Mouse (Mus musculus) myocyte (in vitro differentiated cells): Measurements from ENCODE around the gene Kyat1. TPM values are rescaled to one million over a fixed set of nuclear protein-coding genes. Genes with fewer than 3 reads are reported as not detected.

Experiments
- H3K27me3 ChIP-seq: one replicate; pipeline ENCODE4 v1.6.1; 2011; ENCODE audit not compliant: control insufficient read depth, insufficient read depth, insufficient read length
- H3K36me3 ChIP-seq: one replicate; pipeline ENCODE4 v1.6.1; 2011; ENCODE audit not compliant: control insufficient read depth, insufficient read depth
- H3K4me2 ChIP-seq: one replicate; pipeline ENCODE4 v1.6.1; 2011; ENCODE audit warnings: low read depth, control low read depth
- H3K4me3 ChIP-seq: one replicate; pipeline ENCODE4 v1.5.1; 2011; ENCODE audit warnings: mild to moderate bottlenecking, control low read depth, moderate library complexity
- H3K79me2 ChIP-seq: one replicate; pipeline ENCODE4 v1.6.1; 2011; ENCODE audit not compliant: control insufficient read depth, insufficient read depth
- H3ac ChIP-seq: one replicate; pipeline ENCODE4 v1.6.1; 2011; ENCODE audit not compliant: control insufficient read depth, insufficient read length
- CEBPB ChIP-seq: IDR thresholded peaks from 2 replicates; pipeline ENCODE4 v1.6.1; 2011; ENCODE audit warnings: mild to moderate bottlenecking, moderate library complexity; ENCODE audit not compliant: poor library complexity, insufficient read depth, severe bottlenecking
- E2F4 ChIP-seq: IDR thresholded peaks from one replicate; pipeline ENCODE4 v1.6.1; 2011; ENCODE audit warnings: mild to moderate bottlenecking, control low read depth, moderate library complexity; ENCODE audit not compliant: insufficient read depth
- MAX ChIP-seq: IDR thresholded peaks from one replicate; pipeline ENCODE4 v1.6.1; 2011; ENCODE audit warnings: low read depth, mild to moderate bottlenecking, control low read depth
- MYOD1 ChIP-seq, 3 experiments: IDR thresholded peaks; one replicate each; pipeline ENCODE4 v1.6.1; 2011; ENCODE audit warnings: control low read depth in 2 of 3, low read depth in 2 of 3, mild to moderate bottlenecking in 2 of 3, moderate library complexity in 1 of 3; ENCODE audit not compliant: insufficient read length in 2 of 3, control insufficient read depth in 1 of 3
- MYOG ChIP-seq, 3 experiments: IDR thresholded peaks; one replicate each; pipeline ENCODE4 v1.6.1; 2011; ENCODE audit warnings: control low read depth in 2 of 3, low read depth in 2 of 3, mild to moderate bottlenecking in 2 of 3; ENCODE audit not compliant: insufficient read length in 2 of 3, control insufficient read depth in 1 of 3, insufficient read depth in 1 of 3
- POLR2A ChIP-seq: IDR thresholded peaks from one replicate; pipeline ENCODE4 v1.6.1; 2011; ENCODE audit warnings: low read depth, mild to moderate bottlenecking, control low read depth, moderate library complexity; ENCODE audit not compliant: insufficient read length
- POLR2AphosphoS2 ChIP-seq: IDR thresholded peaks from one replicate; pipeline ENCODE4 v1.6.1; 2011; ENCODE audit warnings: low read depth, control low read depth; ENCODE audit not compliant: insufficient read length
- REST ChIP-seq: IDR thresholded peaks from one replicate; pipeline ENCODE4 v1.6.1; 2011; ENCODE audit warnings: mild to moderate bottlenecking, control low read depth, moderate library complexity; ENCODE audit not compliant: insufficient read depth, insufficient read length
- SRF ChIP-seq: IDR thresholded peaks from one replicate; pipeline ENCODE4 v1.6.1; 2011; ENCODE audit warnings: low read depth; ENCODE audit not compliant: control insufficient read depth, insufficient read length
- TCF12 ChIP-seq: IDR thresholded peaks from one replicate; pipeline ENCODE4 v1.6.1; 2011; ENCODE audit warnings: mild to moderate bottlenecking, control low read depth; ENCODE audit not compliant: poor library complexity, insufficient read depth, severe bottlenecking
- TCF3 ChIP-seq: IDR thresholded peaks from one replicate; pipeline ENCODE4 v1.6.1; 2011; ENCODE audit warnings: low read depth, control low read depth; ENCODE audit not compliant: insufficient read length
- USF1 ChIP-seq: IDR thresholded peaks from one replicate; pipeline ENCODE4 v1.6.1; 2011; ENCODE audit warnings: low read depth, mild to moderate bottlenecking, control low read depth, moderate library complexity
- polyA plus RNA-seq: library from polyadenylated mRNA; unstranded; fragments of >200 nt; fragmentation: generic; extraction: Trizol; gene quantifications from one replicate; pipeline ENCODE4 v1.2.1, GENCODE M21; 2012; ENCODE audit warnings: missing spikeins

Kyat1 gene
- polyA plus RNA-seq, 1 experiment, result 11.3 TPM

- no peak overlapping the region for H3ac ChIP-seq
- TF ChIP-seq MYOG (IDR thresholded peaks at IDR 0.05; ENCODE audit: control insufficient read depth in 1 of 3, insufficient read depth in 1 of 3, insufficient read length in 2 of 3, low read depth in 2 of 3) (no peak), POLR2A (no peak), MYOD1 (IDR thresholded peaks at IDR 0.05; ENCODE audit: control insufficient read depth in 1 of 3, insufficient read length in 2 of 3, low read depth in 2 of 3) (no peak), E2F4 (no peak), SRF (no peak), CEBPB (no peak), MAX (no peak), REST (no peak), TCF12 (no peak), TCF3 (no peak), USF1 (no peak), POLR2AphosphoS2 (no peak)
- peaks cover 15% of the 10 kb centered on the region for H3K36me3 ChIP-seq
- no peak overlapping the region for H3K4me3 ChIP-seq
- no peak overlapping the region for H3K4me2 ChIP-seq
- H3K27me3 ChIP-seq, result no peaks in the 10 kb centered on the region
- peaks cover 91% of the 10 kb centered on the region for H3K79me2 ChIP-seq
Observed at GRCm38 (mm10) chr2:30242509-30242908, 36.9 kb upstream of the Kyat1 start.

GRCm38 (mm10) chr2:30240267-30240666, 34.6 kb upstream of the Kyat1 start, which contains the start of gene Gm28035:
Gm28035 (plus strand) TSS chr2:30240567.
- H3K4me3 ChIP-seq, result peak within 1 kb of the TSS; percentile 78
- H3K79me2 ChIP-seq, result peaks cover 71% of the 10 kb centered on the region
- peak within 1 kb of the TSS; percentile 94 for H3K4me2 ChIP-seq
- no peak for TF ChIP-seq CEBPB
- TF ChIP-seq REST, result no peak
- no peak for TF ChIP-seq E2F4
- no peak for TF ChIP-seq TCF3
- no peak for TF ChIP-seq USF1
- no peak for TF ChIP-seq MYOD1 (IDR thresholded peaks at IDR 0.05; ENCODE audit: control insufficient read depth in 1 of 3, insufficient read length in 2 of 3, low read depth in 2 of 3)
- no peak for TF ChIP-seq POLR2AphosphoS2
- TF ChIP-seq MAX, result no peak
- no peak for TF ChIP-seq MYOG (IDR thresholded peaks at IDR 0.05; ENCODE audit: control insufficient read depth in 1 of 3, insufficient read depth in 1 of 3, insufficient read length in 2 of 3, low read depth in 2 of 3)
- no peaks in the 10 kb centered on the region for H3K27me3 ChIP-seq
- H3K36me3 ChIP-seq, result peaks cover 15% of the 10 kb centered on the region
- no peak within 1 kb of the TSS for H3ac ChIP-seq

GRCm38 (mm10) chr2:30239777-30240176, 34.1 kb upstream of the Kyat1 start:
- Histone ChIP-seq H3K4me3 (peak overlapping the region; percentile 78), H3K79me2 (peaks cover 67% of the 10 kb centered on the region), H3K36me3 (peaks cover 15% of the 10 kb centered on the region), H3ac (no peak overlapping the region), H3K27me3 (no peaks in the 10 kb centered on the region), H3K4me2 (peak overlapping the region; percentile 94)
- TF ChIP-seq MYOG (IDR thresholded peaks at IDR 0.05; ENCODE audit: control insufficient read depth in 1 of 3, insufficient read depth in 1 of 3, insufficient read length in 2 of 3, low read depth in 2 of 3) (peak in 1 of 3 experiments; percentile 36), CEBPB (no peak), E2F4 (no peak)

- H3K27me3 ChIP-seq, result no peaks in the 10 kb centered on the region
Observed at GRCm38 (mm10) chr2:30238906-30239465, 33.3 kb upstream of the Kyat1 start.

GRCm38 (mm10) chr2:30237881-30238280, 32.2 kb upstream of the Kyat1 start:
- peak overlapping the region; percentile 96 for H3ac ChIP-seq
- H3K79me2 ChIP-seq, result peaks cover 49% of the 10 kb centered on the region
- H3K36me3 ChIP-seq, result peaks cover 15% of the 10 kb centered on the region
- peak overlapping the region; percentile 94 for H3K4me2 ChIP-seq
- peak overlapping the region; percentile 78 for H3K4me3 ChIP-seq
- TF ChIP-seq MYOG (IDR thresholded peaks at IDR 0.05; ENCODE audit: control insufficient read depth in 1 of 3, insufficient read depth in 1 of 3, insufficient read length in 2 of 3, low read depth in 2 of 3) (peak in 1 of 3 experiments; percentile 3), TCF3 (no peak)
- H3K27me3 ChIP-seq, result no peaks in the 10 kb centered on the region

More at GRCm38 (mm10) chr2:30238906-30239465, 33.3 kb upstream of the Kyat1 start:
- H3ac ChIP-seq, result peak overlapping the region; percentile 96
- H3K79me2 ChIP-seq, result peaks cover 59% of the 10 kb centered on the region
- H3K4me2 ChIP-seq, result peak overlapping the region; percentile 94
- H3K4me3 ChIP-seq, result peak overlapping the region; percentile 78
- H3K36me3 ChIP-seq, result peaks cover 15% of the 10 kb centered on the region
- TF ChIP-seq REST (no peak), USF1 (no peak), CEBPB (no peak), TCF12 (no peak), POLR2AphosphoS2 (no peak)
